In genomic region chr11:69835966-69836335, GRCm38 (mm10) we compare ENCODE assay signal across 11 mouse cellular contexts. TPM values are rescaled to one million over a fixed set of nuclear protein-coding genes. Genes with fewer than 3 reads are reported as not detected.
A peak's percentile ranks its signal among the peaks of the same experiment; 100 is the strongest.
DNase-seq lines count a peak whose midpoint lies in the region; ATAC-seq lines count a peak whose summit lies in the region.
"Had no signal": no experiment of that assay in that cellular context is flagged by ENCODE, and none has a peak within 500 bp of the region (broad histone marks: within the 10 kb centered on the region; RNA-seq: fewer than 3 reads in every experiment).

No protein-coding gene starts in this region.

- 0 out of 2 replicates have a peak, but pooled peaks cover 2% of the 10 kb centered on the region for H3K27me3 ChIP-seq in kidney, embryonic 14.5 days (ENCODE audit: control insufficient read depth, insufficient read depth, low read length)
- H3K27me3 ChIP-seq in embryonic facial prominence, embryonic 14.5 days (replicated peaks; ENCODE audit: control insufficient read depth, insufficient read depth, low read length): no peaks in the 10 kb centered on the region
- no peaks in the 10 kb centered on the region for H3K27me3 ChIP-seq in neural tube, embryonic 13.5 days

- ATAC-seq in kidney, embryonic 14.5 days (ENCODE audit: low FRiP score, low TSS enrichment): no peak
- ATAC-seq in embryonic facial prominence, embryonic 14.5 days (ENCODE audit: low read depth): no peak
- no peak for ATAC-seq in neural tube, embryonic 13.5 days (ENCODE audit: low read depth)

- H3K4me2 ChIP-seq in kidney, embryonic 14.5 days (replicated peaks; ENCODE audit: low read depth, low read length): peak overlapping the region; percentile 98
- H3K4me2 ChIP-seq in embryonic facial prominence, embryonic 14.5 days (ENCODE audit: low read depth, low read length): peak overlapping the region; percentile 95
- H3K4me2 ChIP-seq in neural tube, embryonic 13.5 days: peak overlapping the region; percentile 99

- H3K4me3 ChIP-seq in kidney, embryonic 14.5 days (ENCODE audit: low read length): peak overlapping the region; percentile 73
- peak overlapping the region; percentile 73 for H3K4me3 ChIP-seq in embryonic facial prominence, embryonic 14.5 days (ENCODE audit: low read depth, low read length)
- peak overlapping the region; percentile 93 for H3K4me3 ChIP-seq in neural tube, embryonic 13.5 days

- intact Hi-C loops in left cerebral cortex, postnatal 36 days (cut with DNase I): loop anchor here (2.0 to 5.0 kb wide), 3 partner anchors 33 to 77 kb away; partner anchors contain the start of genes 2810408A11Rik, Neurl4 and Polr2a

- no peaks in the 10 kb centered on the region for H3K9me3 ChIP-seq in kidney, embryonic 14.5 days (ENCODE audit: control insufficient read depth, low read length)
- no peaks in the 10 kb centered on the region for H3K9me3 ChIP-seq in embryonic facial prominence, embryonic 14.5 days (ENCODE audit: control insufficient read depth, low read length)
- no peaks in the 10 kb centered on the region for H3K9me3 ChIP-seq in neural tube, embryonic 13.5 days

- peak overlapping the region; percentile 79; the same call in 1 of the 2 replicates for H3K9ac ChIP-seq in kidney, embryonic 14.5 days (ENCODE audit: low read depth, low read length)
- peak overlapping the region; percentile 81 for H3K9ac ChIP-seq in embryonic facial prominence, embryonic 14.5 days (ENCODE audit: low read depth, low read length)
- peak overlapping the region; percentile 97 for H3K9ac ChIP-seq in neural tube, embryonic 13.5 days

- WGBS in kidney, embryonic 14.5 days: 20% methylated on average over 4 of the region's 4 CpGs
- 6% methylated on average over 4 of the region's 4 CpGs for WGBS in embryonic facial prominence, embryonic 14.5 days
- 0% methylated on average over 4 of the region's 4 CpGs for WGBS in neural tube, embryonic 13.5 days

- H3K36me3 ChIP-seq in kidney, embryonic 14.5 days (ENCODE audit: control insufficient read depth, insufficient read depth, low read length): peaks cover 17% of the 10 kb centered on the region; the same call in 1 of the 2 replicates
- peaks cover 28% of the 10 kb centered on the region for H3K36me3 ChIP-seq in embryonic facial prominence, embryonic 14.5 days (ENCODE audit: control insufficient read depth, insufficient read depth, low read length)
- peaks cover 27% of the 10 kb centered on the region for H3K36me3 ChIP-seq in neural tube, embryonic 13.5 days

- no peak for DNase-seq in kidney, postnatal 4 days
- DNase-seq in embryonic facial prominence, embryonic 14.5 days (ENCODE audit: low spot score): no peak
- peak; percentile 40 for DNase-seq in induced T-regulatory cell, adult 2 months (ENCODE audit: low read depth)
- no peak for DNase-seq in spleen, postnatal 10 days (ENCODE audit: low spot score in 2 of 2)
- DNase-seq in adrenal gland, adult 18-20 months (ENCODE audit: low spot score in 2 of 2): no peak
- DNase-seq in left cerebral cortex, postnatal 36 days (ENCODE audit: low spot score in 2 of 2): no peak
- DNase-seq: lung, postnatal 36 days; spleen, adult 18-20 months had no signal

- H3K27ac ChIP-seq in kidney, embryonic 14.5 days (ENCODE audit: low read depth, low read length): no peak overlapping the region
- H3K27ac ChIP-seq in embryonic facial prominence, embryonic 14.5 days (replicated peaks; ENCODE audit: low read depth, low read length): peak overlapping the region; percentile 92; the same call in 1 of the 2 replicates
- peak overlapping the region; percentile 98 for H3K27ac ChIP-seq in neural tube, embryonic 13.5 days (replicated peaks)

- peaks cover 46% of the 10 kb centered on the region for H3K4me1 ChIP-seq in kidney, embryonic 14.5 days (ENCODE audit: control insufficient read depth, insufficient read depth, low read length)
- peaks cover 28% of the 10 kb centered on the region for H3K4me1 ChIP-seq in embryonic facial prominence, embryonic 14.5 days (ENCODE audit: control insufficient read depth, insufficient read depth, low read length)
- H3K4me1 ChIP-seq in neural tube, embryonic 13.5 days (replicated peaks): peaks cover 45% of the 10 kb centered on the region

RNA-seq across cellular contexts. Expression of gene Nlgn2, which starts 1.6 kb away (rescaled TPM):
- polyA plus RNA-seq in kidney, embryonic 14.5 days (2014; fragmentation: Nextera tagmentation; extraction: Ambion mirVana): 7.8 and 8.5 TPM in 2 replicates
- polyA plus RNA-seq in embryonic facial prominence, embryonic 14.5 days (2014; fragmentation: Nextera tagmentation; extraction: Ambion mirVana): 8.3 and 10.6 TPM in 2 replicates
- 17.1 and 18.1 TPM in 2 replicates for polyA plus RNA-seq in neural tube, embryonic 13.5 days (2015; fragmentation: Nextera tagmentation; extraction: Ambion mirVana)
- 10 to 100 TPM; 19.7 to 24.9 TPM for total RNA-seq in adrenal gland, adult 18-20 months (2021)
- 100 to 1,000 TPM; 239 to 241 TPM for total RNA-seq in left cerebral cortex, postnatal 36 days (2021)

RNA-seq across cellular contexts. Expression of gene Tmem256, which starts 2.4 kb away (rescaled TPM):
- polyA plus RNA-seq in kidney, embryonic 14.5 days (2014; fragmentation: Nextera tagmentation; extraction: Ambion mirVana): 354 and 512 TPM in 2 replicates
- polyA plus RNA-seq in embryonic facial prominence, embryonic 14.5 days (2014; fragmentation: Nextera tagmentation; extraction: Ambion mirVana): 379 and 388 TPM in 2 replicates
- polyA plus RNA-seq in neural tube, embryonic 13.5 days (2015; fragmentation: Nextera tagmentation; extraction: Ambion mirVana): 321 and 416 TPM in 2 replicates
- total RNA-seq in adrenal gland, adult 18-20 months (2021): 100 to 1,000 TPM; 145 TPM
- 100 to 1,000 TPM; 111 to 130 TPM for total RNA-seq in left cerebral cortex, postnatal 36 days (2021)

RNA-seq across cellular contexts. Expression of gene Plscr3, which starts 10.2 kb away (rescaled TPM):
- 84.3 and 105 TPM in 2 replicates for polyA plus RNA-seq in kidney, embryonic 14.5 days (2014; fragmentation: Nextera tagmentation; extraction: Ambion mirVana)
- 102 and 121 TPM in 2 replicates for polyA plus RNA-seq in embryonic facial prominence, embryonic 14.5 days (2014; fragmentation: Nextera tagmentation; extraction: Ambion mirVana)
- 62.5 and 65.6 TPM in 2 replicates for polyA plus RNA-seq in neural tube, embryonic 13.5 days (2015; fragmentation: Nextera tagmentation; extraction: Ambion mirVana)
- 10 to 100 TPM; 38.2 to 46.2 TPM for total RNA-seq in adrenal gland, adult 18-20 months (2021)
- total RNA-seq in left cerebral cortex, postnatal 36 days (2021): 10 to 100 TPM; 18.4 to 18.7 TPM

RNA-seq across cellular contexts. Expression of gene Spem1, which starts 14.0 kb away (rescaled TPM):
- polyA plus RNA-seq in kidney, embryonic 14.5 days (2014; fragmentation: Nextera tagmentation; extraction: Ambion mirVana): 0.27 TPM in 1 of 2 replicates, not detected in the other
- polyA plus RNA-seq in embryonic facial prominence, embryonic 14.5 days (2014; fragmentation: Nextera tagmentation; extraction: Ambion mirVana): 0.26 TPM in 1 of 2 replicates, not detected in the other
- 0.43 and 0.98 TPM in 2 replicates for polyA plus RNA-seq in neural tube, embryonic 13.5 days (2015; fragmentation: Nextera tagmentation; extraction: Ambion mirVana)
- total RNA-seq in adrenal gland, adult 18-20 months (2021): not detected
- total RNA-seq in left cerebral cortex, postnatal 36 days (2021): under 1 TPM; 0.52 TPM
- total RNA-seq: hematopoietic stem cell, adult 5-6 weeks had no signal

RNA-seq across cellular contexts. Expression of gene Spem2, which starts 17.7 kb away (rescaled TPM):
- not detected in 2 replicates for polyA plus RNA-seq in kidney, embryonic 14.5 days (2014; fragmentation: Nextera tagmentation; extraction: Ambion mirVana)
- not detected in 2 replicates for polyA plus RNA-seq in embryonic facial prominence, embryonic 14.5 days (2014; fragmentation: Nextera tagmentation; extraction: Ambion mirVana)
- polyA plus RNA-seq in neural tube, embryonic 13.5 days (2015; fragmentation: Nextera tagmentation; extraction: Ambion mirVana): not detected in 2 replicates
- not detected for total RNA-seq in adrenal gland, adult 18-20 months (2021)
- total RNA-seq in left cerebral cortex, postnatal 36 days (2021): not detected
- total RNA-seq: hematopoietic stem cell, adult 5-6 weeks had no signal
